Mouse (Mus musculus): ENCODE data around the gene Asic2.

The Asic2 gene

GRCm38 (mm10) chr11:81518001-81518955 lies 450.0 kb downstream of the Asic2 start:
- no peak for DNase-seq (ENCODE audit: low spot score in 2 of 2)

DNA sequence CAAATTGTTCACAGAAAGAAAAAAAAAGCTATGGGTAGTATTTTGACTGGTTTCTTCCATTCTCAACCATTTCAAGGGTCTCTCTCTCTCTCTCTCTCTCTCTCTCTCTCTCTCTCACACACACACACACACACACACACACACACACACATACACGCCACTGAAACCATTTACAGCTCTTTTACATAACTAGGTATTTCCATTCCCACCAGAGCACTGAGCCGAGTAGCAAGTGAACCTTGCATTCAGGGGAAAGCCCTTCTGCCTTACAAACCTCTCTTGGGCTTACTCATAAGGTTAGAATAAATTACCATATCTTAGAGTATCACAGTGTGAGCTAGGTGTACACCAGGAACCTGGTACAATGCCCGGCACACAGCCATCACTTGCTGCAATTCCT lies 452.5 kb downstream of the Asic2 start:
- no peak for DNase-seq (ENCODE audit: low spot score in 2 of 2)

DNA sequence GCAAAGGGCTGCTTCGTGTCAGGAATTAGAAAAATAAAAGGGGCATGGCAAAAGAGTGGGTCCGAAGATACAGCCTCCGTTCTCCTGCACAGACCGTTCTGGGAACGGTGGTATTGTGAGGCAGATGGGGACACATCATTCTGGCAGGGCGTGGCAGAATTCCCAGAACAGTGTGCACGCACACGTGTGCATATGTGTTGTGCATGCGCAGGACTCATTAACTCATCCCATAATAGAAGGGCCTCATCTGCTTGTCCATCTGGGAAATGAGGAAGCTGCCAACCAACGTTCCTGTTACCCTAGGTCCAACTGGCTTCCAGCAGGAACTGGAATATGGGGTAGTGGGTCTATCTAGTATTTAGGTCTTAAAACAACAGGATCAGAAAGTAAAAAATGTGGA lies 455.8 kb downstream of the Asic2 start:
- peak; percentile 45 to 74 for DNase-seq (ENCODE audit: low spot score in 2 of 2)

- no peak for DNase-seq (ENCODE audit: low spot score in 2 of 2)
Measured at GRCm38 (mm10) chr11:81511401-81511800, 456.9 kb downstream of the Asic2 start.

DNA sequence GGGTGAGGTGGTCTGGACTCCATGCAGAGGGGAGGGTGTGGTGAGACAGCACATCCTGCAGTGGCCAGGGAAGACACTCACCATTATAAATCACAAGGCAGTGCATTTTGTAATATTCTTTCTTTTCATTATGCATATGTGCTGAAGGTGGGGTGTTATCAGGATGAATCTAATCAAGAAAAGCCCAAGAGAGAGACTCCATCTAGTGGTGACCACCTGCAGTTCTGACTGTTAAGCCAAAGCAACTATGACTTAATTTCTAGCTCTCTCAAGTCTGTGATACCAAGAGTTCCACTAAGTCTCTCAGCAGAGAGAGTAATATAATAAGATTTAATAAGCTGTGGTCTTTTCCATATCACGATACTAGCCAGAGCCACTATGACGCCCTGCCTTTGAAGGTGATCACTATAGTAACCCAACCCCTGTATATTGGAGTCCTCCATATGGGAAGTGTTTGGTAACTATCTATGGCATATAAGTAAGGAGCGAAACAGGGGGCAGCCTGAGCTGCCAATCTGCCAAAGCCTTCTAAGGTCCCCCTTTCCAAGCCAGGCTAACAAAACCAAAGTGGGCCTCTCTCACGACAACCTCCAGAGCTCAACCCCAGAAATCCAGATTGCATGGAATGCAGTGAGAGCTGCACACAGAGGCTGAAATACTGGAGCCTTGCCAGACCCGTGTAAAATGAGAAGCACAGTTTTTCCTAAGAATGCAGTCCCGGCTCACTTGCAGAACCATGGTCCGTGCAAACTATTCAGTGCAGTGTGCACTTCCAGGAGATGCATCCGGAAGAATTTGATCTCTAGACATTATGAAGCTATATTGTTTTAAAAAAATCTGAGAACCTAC lies 459.6 kb downstream of the Asic2 start:
- peak in 1 of 2 experiments; percentile 60 for DNase-seq (ENCODE audit: low spot score in 2 of 2)

GRCm38 (mm10) chr11:81504791-81505430 lies 463.3 kb downstream of the Asic2 start:
- no peak for DNase-seq (ENCODE audit: low spot score in 2 of 2)

GRCm38 (mm10) chr11:81501473-81502246 lies 466.6 kb downstream of the Asic2 start:
- DNase-seq (ENCODE audit: low spot score in 2 of 2): no peak

DNA sequence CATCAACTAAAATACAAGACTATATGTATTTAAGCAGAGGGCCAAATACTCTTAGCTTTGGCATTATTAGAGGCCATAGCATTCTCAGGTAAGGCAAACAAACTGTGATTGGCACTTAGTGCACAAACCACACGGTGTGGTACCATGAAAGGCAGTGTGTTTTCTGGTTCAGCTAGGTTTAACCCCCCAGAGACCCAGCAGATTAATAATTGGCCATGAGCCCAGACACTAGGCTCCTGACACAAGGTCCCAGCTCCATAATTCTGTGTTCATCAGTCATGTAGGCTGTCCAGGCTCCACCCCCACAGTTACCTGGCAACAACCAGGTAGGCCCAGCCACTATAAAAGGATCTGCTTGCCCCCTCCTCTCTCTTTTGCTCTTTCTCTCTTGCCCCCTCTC lies 469.3 kb downstream of the Asic2 start:
- DNase-seq (ENCODE audit: low spot score in 2 of 2): no peak

GRCm38 (mm10) chr11:81497652-81498391 lies 470.4 kb downstream of the Asic2 start:
- DNase-seq (ENCODE audit: low spot score in 2 of 2): no peak

DNA sequence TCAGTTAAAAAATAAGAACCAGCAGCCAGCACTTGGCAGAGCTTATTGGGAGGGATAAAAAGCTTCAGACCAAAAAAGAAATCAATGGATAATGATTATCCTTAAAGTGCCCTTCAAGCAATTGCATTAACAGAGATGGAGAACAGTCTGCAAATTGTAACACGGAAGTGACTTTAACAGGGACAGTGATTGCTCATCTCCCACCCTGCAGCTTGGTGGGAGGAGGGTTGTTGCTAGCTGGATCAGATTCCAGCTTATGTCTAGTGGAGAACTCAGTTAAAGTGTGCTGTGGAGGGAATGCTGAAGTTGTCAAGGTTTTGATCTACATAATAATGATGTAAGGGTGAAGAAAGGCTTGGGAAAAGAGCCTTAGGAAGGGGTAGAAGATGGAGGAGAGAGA lies 471.8 kb downstream of the Asic2 start:
- DNase-seq (ENCODE audit: low spot score in 2 of 2): no peak

GRCm38 (mm10) chr11:81492351-81492750 lies 475.9 kb downstream of the Asic2 start:
- DNase-seq (ENCODE audit: low spot score in 2 of 2): peak; percentile 49 to 79

DNA sequence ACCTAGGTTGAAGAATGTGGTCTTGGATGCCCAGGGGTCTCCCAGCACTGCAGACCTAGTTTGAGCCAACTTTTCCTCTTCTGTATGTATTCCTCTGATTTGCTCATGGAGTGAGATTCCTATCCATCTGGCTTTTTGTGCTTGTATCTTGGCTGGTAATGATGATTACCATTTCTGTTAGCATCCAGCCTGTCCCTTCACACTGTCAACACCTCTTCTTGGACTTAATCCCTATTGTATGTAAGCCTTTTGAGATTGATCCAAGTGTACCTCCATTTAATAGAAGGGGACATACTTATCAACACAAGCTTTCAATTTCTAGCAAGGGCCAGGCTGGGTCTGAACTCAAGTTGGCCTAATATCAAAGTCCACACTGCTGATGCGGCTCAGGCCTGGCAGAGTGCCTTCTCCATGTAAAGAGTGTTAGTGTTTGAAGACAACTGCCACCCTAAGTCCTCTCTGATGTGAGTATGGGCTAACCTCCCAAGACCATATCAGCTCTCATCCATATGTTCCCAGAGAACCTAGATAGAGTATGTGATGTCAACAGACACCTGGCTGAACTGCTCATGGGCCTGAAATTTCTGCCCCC lies 479.0 kb downstream of the Asic2 start:
- no peak for DNase-seq (ENCODE audit: low spot score in 2 of 2)

- DNase-seq (ENCODE audit: low spot score in 2 of 2): no peak
Measured at GRCm38 (mm10) chr11:81488681-81489080, 479.6 kb downstream of the Asic2 start.

GRCm38 (mm10) chr11:81486265-81486940 lies 481.9 kb downstream of the Asic2 start:
- DNase-seq (ENCODE audit: low spot score in 2 of 2): peak in 1 of 2 experiments; percentile 67

DNA sequence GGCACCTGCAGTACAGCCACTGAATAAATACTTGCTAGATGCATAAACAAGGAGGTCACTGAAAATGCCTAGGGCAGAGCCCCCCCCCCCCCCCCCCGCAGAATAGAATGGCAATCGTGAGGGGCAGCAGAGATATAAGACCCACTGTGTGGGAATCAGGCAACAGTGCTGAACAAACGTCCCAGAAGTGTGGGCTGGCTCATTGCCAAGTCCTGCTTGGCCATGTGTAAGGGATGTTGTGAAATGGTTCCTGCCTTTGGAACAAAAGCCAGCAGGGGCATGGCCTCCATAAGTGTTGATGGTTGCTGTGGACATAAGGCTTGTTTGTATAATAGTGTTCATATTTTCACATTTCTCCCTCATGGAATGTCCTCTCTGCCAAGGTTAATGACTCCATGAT lies 487.1 kb downstream of the Asic2 start:
- no peak for DNase-seq (ENCODE audit: low spot score in 2 of 2)

DNA sequence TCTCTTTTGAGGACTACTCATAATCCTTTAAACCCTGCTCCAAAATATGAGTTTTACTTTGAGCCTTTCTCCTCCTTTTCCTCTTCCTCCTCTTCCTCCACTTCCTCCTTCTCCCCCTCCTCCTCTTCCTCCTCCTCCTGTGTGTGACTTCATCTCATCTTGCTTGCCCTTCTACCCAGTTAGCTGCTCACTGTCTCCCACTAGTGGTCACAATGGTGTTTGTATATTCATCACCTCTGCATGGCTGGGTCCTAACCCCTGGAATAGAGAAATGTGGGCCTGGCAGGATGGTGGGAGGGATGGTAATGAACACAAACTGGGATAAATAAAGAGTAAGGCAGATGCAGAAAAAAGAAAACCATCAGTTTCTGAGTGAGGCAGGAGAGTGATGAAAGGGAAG lies 492.0 kb downstream of the Asic2 start:
- DNase-seq (ENCODE audit: low spot score in 2 of 2): no peak

- no peak for DNase-seq (ENCODE audit: low spot score in 2 of 2)
Measured at GRCm38 (mm10) chr11:81474121-81474520, 494.1 kb downstream of the Asic2 start.

DNA sequence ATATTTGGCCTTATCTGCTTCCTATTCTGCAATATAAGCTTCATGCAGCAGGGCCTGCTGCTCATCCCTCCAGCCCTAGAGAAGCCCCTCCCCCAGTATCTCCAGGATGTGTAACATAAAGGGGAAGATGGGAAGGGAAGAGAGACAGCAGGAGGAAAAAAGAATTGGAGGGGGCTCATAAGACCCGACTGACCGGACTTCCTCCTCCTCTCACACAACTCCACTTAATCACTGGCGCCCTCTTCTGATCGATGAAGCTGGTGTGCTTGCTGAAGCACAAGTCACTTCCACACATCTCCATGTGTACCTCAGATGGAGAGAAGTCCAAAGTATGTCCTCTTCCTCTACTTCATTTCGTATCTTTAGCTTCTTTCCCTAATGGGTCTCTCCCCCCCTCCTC lies 506.1 kb downstream of the Asic2 start:
- peak in 1 of 2 experiments; percentile 41 for DNase-seq (ENCODE audit: low spot score in 2 of 2)

- no peak for DNase-seq (ENCODE audit: low spot score in 2 of 2)
Measured at GRCm38 (mm10) chr11:81461748-81462147, 506.5 kb downstream of the Asic2 start.

- DNase-seq (ENCODE audit: low spot score in 2 of 2): no peak
Measured at GRCm38 (mm10) chr11:81454921-81455320, 513.3 kb downstream of the Asic2 start.
